In the genomic region with DNA sequence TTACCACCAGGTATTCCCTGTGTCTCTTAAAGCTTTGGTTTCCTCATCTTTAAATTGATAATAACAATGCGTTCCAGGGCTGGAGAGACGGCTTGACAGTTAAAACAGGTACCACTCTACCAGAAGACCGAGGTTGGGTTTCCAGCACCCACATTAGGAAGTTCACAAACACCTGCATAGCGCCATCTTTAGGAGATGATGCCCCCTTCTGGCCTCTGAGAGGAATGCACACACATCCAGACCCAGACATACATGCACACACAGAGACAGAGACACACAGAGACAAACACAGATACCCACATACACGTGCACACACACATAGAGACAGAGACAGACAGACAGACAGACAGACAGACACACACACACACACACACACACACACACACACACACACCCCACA, we compare ENCODE assay signal across 21 mouse cellular contexts. TPM values are rescaled to one million over a fixed set of nuclear protein-coding genes. Genes with fewer than 3 reads are reported as not detected.
DNase-seq lines count a peak whose midpoint lies in the region; ATAC-seq and TF ChIP-seq lines count a peak whose summit lies in the region.
"Had no signal": no experiment of that assay in that cellular context is flagged by ENCODE, and none has a peak within 500 bp of the region (broad histone marks: within the 10 kb centered on the region; RNA-seq: fewer than 3 reads in every experiment).

No protein-coding gene starts in this region.

- peak; percentile 24 for DNase-seq in cerebellum, adult 9-11 months
- no peak for DNase-seq in cerebellum, postnatal 36 days
- no peak for DNase-seq in kidney, postnatal 0 days (ENCODE audit: low spot score)
- DNase-seq in kidney, adult 18-20 months, result no peak
- DNase-seq in limb, embryonic 10.5 days (ENCODE audit: low spot score), result no peak
- DNase-seq: cerebellum, adult 18-20 months; gastrocnemius, postnatal 25 days; kidney, postnatal 10 days; layer of hippocampus, postnatal 36 days; liver, embryonic 13.5 days; lung, postnatal 10 days; right cerebral cortex, adult 18-20 months; thymus, postnatal 36 days had no signal

- H3K9me3 ChIP-seq in kidney, postnatal 0 days (replicated peaks; ENCODE audit: low read length), result no peaks in the 10 kb centered on the region
- no peaks in the 10 kb centered on the region for H3K9me3 ChIP-seq in intestine, embryonic 15.5 days
- H3K9me3 ChIP-seq in stomach, embryonic 15.5 days, result no peaks in the 10 kb centered on the region
- H3K9me3 ChIP-seq in limb, embryonic 10.5 days (replicated peaks), result no peaks in the 10 kb centered on the region
- H3K9me3 ChIP-seq in forebrain, embryonic 13.5 days (replicated peaks), result no peaks in the 10 kb centered on the region
- H3K9me3 ChIP-seq: heart, embryonic 15.5 days; liver, embryonic 13.5 days; midbrain, embryonic 13.5 days; neural tube, embryonic 12.5 days had no signal

- H3K36me3 ChIP-seq in kidney, postnatal 0 days (ENCODE audit: insufficient read depth, low read length), result no peaks in the 10 kb centered on the region
- no peaks in the 10 kb centered on the region for H3K36me3 ChIP-seq in intestine, embryonic 15.5 days
- no peaks in the 10 kb centered on the region for H3K36me3 ChIP-seq in stomach, embryonic 15.5 days
- H3K36me3 ChIP-seq in limb, embryonic 10.5 days, result no peaks in the 10 kb centered on the region
- H3K36me3 ChIP-seq in forebrain, embryonic 13.5 days (ENCODE audit: poor library complexity, severe bottlenecking), result no peaks in the 10 kb centered on the region
- H3K36me3 ChIP-seq: heart, embryonic 15.5 days; liver, embryonic 13.5 days; midbrain, embryonic 13.5 days; neural tube, embryonic 12.5 days had no signal

- no peaks in the 10 kb centered on the region for H3K27me3 ChIP-seq in kidney, postnatal 0 days (ENCODE audit: insufficient read depth, low read length)
- no peaks in the 10 kb centered on the region for H3K27me3 ChIP-seq in intestine, embryonic 15.5 days (replicated peaks)
- no peaks in the 10 kb centered on the region for H3K27me3 ChIP-seq in stomach, embryonic 15.5 days (replicated peaks)
- no peaks in the 10 kb centered on the region for H3K27me3 ChIP-seq in limb, embryonic 10.5 days (ENCODE audit: low read depth, poor library complexity, severe bottlenecking)
- H3K27me3 ChIP-seq in forebrain, embryonic 13.5 days, result no peaks in the 10 kb centered on the region
- H3K27me3 ChIP-seq: heart, embryonic 15.5 days; midbrain, embryonic 13.5 days; neural tube, embryonic 12.5 days had no signal

- no peak overlapping the region for H3K9ac ChIP-seq in kidney, postnatal 0 days (ENCODE audit: low read depth, low read length)
- H3K9ac ChIP-seq in intestine, embryonic 15.5 days, result no peak overlapping the region
- no peak overlapping the region for H3K9ac ChIP-seq in stomach, embryonic 15.5 days
- H3K9ac ChIP-seq in forebrain, embryonic 13.5 days, result no peak overlapping the region
- H3K9ac ChIP-seq: heart, embryonic 15.5 days; liver, embryonic 13.5 days; midbrain, embryonic 13.5 days; neural tube, embryonic 12.5 days had no signal

- H3K4me1 ChIP-seq in kidney, postnatal 0 days (replicated peaks; ENCODE audit: insufficient read depth, low read length), result peaks cover 28% of the 10 kb centered on the region
- H3K4me1 ChIP-seq in intestine, embryonic 15.5 days (replicated peaks), result peaks cover 37% of the 10 kb centered on the region
- peaks cover 31% of the 10 kb centered on the region for H3K4me1 ChIP-seq in stomach, embryonic 15.5 days
- peaks cover 55% of the 10 kb centered on the region for H3K4me1 ChIP-seq in limb, embryonic 10.5 days
- H3K4me1 ChIP-seq in forebrain, embryonic 13.5 days, result no peaks in the 10 kb centered on the region
- H3K4me1 ChIP-seq: midbrain, embryonic 13.5 days; neural tube, embryonic 12.5 days had no signal

- TF ChIP-seq CTCF in kidney, postnatal 0 days (IDR thresholded peaks at IDR 0.05; ENCODE audit: low read depth), result peak; percentile 15; the same call in 1 of the 2 replicates

- no peak for ATAC-seq in kidney, postnatal 0 days (replicated peaks; ENCODE audit: low FRiP score, low read depth)
- ATAC-seq in intestine, embryonic 15.5 days, result no peak
- ATAC-seq in stomach, embryonic 15.5 days (ENCODE audit: insufficient read depth, low FRiP score, low read depth), result no peak
- ATAC-seq in forebrain, embryonic 13.5 days, result no peak
- ATAC-seq: forebrain, embryonic 14.5 days; hindbrain, embryonic 16.5 days; midbrain, embryonic 13.5 days had no signal

- WGBS in kidney, postnatal 0 days, result 96% methylated on average over 5 of the region's 5 CpGs
- 92% methylated on average over 5 of the region's 5 CpGs for WGBS in intestine, embryonic 15.5 days
- WGBS in stomach, embryonic 15.5 days, result 90% methylated on average over 5 of the region's 5 CpGs
- WGBS in limb, embryonic 10.5 days, result 87% methylated on average over 5 of the region's 5 CpGs
- WGBS in forebrain, embryonic 13.5 days, result 93% methylated on average over 5 of the region's 5 CpGs

- H3K27ac ChIP-seq in kidney, postnatal 0 days, result no peak overlapping the region
- H3K27ac ChIP-seq in intestine, embryonic 15.5 days, result peak overlapping the region; percentile 51; the same call in 1 of the 2 replicates
- 0 out of 2 replicates have a peak overlapping the region, but pooled peaks have one; percentile 32 for H3K27ac ChIP-seq in stomach, embryonic 15.5 days
- H3K27ac ChIP-seq in limb, embryonic 10.5 days, result no peak overlapping the region
- H3K27ac ChIP-seq in forebrain, embryonic 13.5 days, result no peak overlapping the region
- H3K27ac ChIP-seq: heart, embryonic 15.5 days; midbrain, embryonic 13.5 days; neural tube, embryonic 12.5 days had no signal

- no peak overlapping the region for H3K4me3 ChIP-seq in kidney, postnatal 0 days (replicated peaks; ENCODE audit: low read depth, low read length)
- H3K4me3 ChIP-seq in intestine, embryonic 15.5 days (replicated peaks), result no peak overlapping the region
- no peak overlapping the region for H3K4me3 ChIP-seq in stomach, embryonic 15.5 days (replicated peaks)
- no peak overlapping the region for H3K4me3 ChIP-seq in limb, embryonic 10.5 days
- no peak overlapping the region for H3K4me3 ChIP-seq in forebrain, embryonic 13.5 days
- H3K4me3 ChIP-seq: heart, embryonic 15.5 days; liver, embryonic 13.5 days; midbrain, embryonic 13.5 days; neural tube, embryonic 12.5 days had no signal

- no peak overlapping the region for H3K4me2 ChIP-seq in kidney, postnatal 0 days (ENCODE audit: low read length)
- no peak overlapping the region for H3K4me2 ChIP-seq in intestine, embryonic 15.5 days (replicated peaks)
- no peak overlapping the region for H3K4me2 ChIP-seq in stomach, embryonic 15.5 days
- no peak overlapping the region for H3K4me2 ChIP-seq in forebrain, embryonic 13.5 days
- H3K4me2 ChIP-seq: heart, embryonic 15.5 days; midbrain, embryonic 13.5 days; neural tube, embryonic 12.5 days had no signal

RNA-seq across cellular contexts. Expression of gene Tmem51, which starts 34.1 kb away (rescaled TPM):
- 53.8 and 56.8 TPM in 2 replicates for polyA plus RNA-seq in kidney, postnatal 0 days (2015; fragmentation: Nextera tagmentation; extraction: Ambion mirVana)
- polyA plus RNA-seq in intestine, embryonic 15.5 days (2015; fragmentation: Nextera tagmentation; extraction: Ambion mirVana), result 103 and 109 TPM in 2 replicates
- 62.4 and 64.8 TPM in 2 replicates for polyA plus RNA-seq in stomach, embryonic 15.5 days (2015; fragmentation: Nextera tagmentation; extraction: Ambion mirVana)
- 7.0 and 10.8 TPM in 2 replicates for polyA plus RNA-seq in limb, embryonic 10.5 days (2016; fragmentation: Nextera tagmentation; extraction: Ambion mirVana)
- polyA plus RNA-seq in forebrain, embryonic 13.5 days (2015; fragmentation: Nextera tagmentation; extraction: Ambion mirVana), result 3.4 and 4.5 TPM in 2 replicates

RNA-seq across cellular contexts. Expression of gene Fhad1, which starts 35.1 kb away (rescaled TPM):
- polyA plus RNA-seq in kidney, postnatal 0 days (2015; fragmentation: Nextera tagmentation; extraction: Ambion mirVana), result 0.32 and 0.50 TPM in 2 replicates
- polyA plus RNA-seq in intestine, embryonic 15.5 days (2015; fragmentation: Nextera tagmentation; extraction: Ambion mirVana), result 1.4 and 2.3 TPM in 2 replicates
- 2.0 and 2.7 TPM in 2 replicates for polyA plus RNA-seq in stomach, embryonic 15.5 days (2015; fragmentation: Nextera tagmentation; extraction: Ambion mirVana)
- 0.19 and 0.24 TPM in 2 replicates for polyA plus RNA-seq in limb, embryonic 10.5 days (2016; fragmentation: Nextera tagmentation; extraction: Ambion mirVana)
- 1.5 and 3.0 TPM in 2 replicates for polyA plus RNA-seq in forebrain, embryonic 13.5 days (2015; fragmentation: Nextera tagmentation; extraction: Ambion mirVana)

Comparison
In these comparisons a context has a peak if more than half of its experiments do, and no peak if none do; other contexts are left out.
1. H3K27ac ChIP-seq: peak in intestine, embryonic 15.5 days (single experiment) and stomach, embryonic 15.5 days (single experiment); none in kidney, postnatal 0 days (single experiment), limb, embryonic 10.5 days (single experiment) and forebrain, embryonic 13.5 days (single experiment).